Mouse (Mus musculus): Measurements from ENCODE around the gene Fbxo31.

Gene Fbxo31

DNA sequence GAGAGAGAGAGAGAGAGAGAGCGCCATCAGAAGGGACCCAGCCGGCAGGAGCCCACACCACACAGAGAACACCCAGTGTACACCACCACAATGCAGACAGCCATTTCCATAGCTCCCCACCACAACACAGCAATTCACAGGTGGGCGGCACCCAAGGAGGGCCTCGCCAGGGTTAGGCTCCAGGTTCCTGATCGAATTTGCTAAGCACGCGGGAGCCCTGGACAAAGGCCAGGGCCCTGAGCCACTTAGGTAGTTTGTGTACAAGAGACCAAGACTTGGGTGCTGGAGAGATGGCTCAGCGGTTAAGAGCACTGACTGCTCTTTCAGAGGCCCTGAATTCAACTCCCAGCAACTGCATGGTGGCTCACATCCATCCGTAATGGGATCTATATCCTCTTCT is 26.1 kb downstream of the Fbxo31 start:
- DNase-seq (ENCODE audit: low spot score in 2 of 2): no peak

GRCm38 (mm10) chr8:121551065-121551985 is 27.3 kb downstream of the Fbxo31 start:
- DNase-seq (ENCODE audit: low spot score in 2 of 2): no peak

DNA sequence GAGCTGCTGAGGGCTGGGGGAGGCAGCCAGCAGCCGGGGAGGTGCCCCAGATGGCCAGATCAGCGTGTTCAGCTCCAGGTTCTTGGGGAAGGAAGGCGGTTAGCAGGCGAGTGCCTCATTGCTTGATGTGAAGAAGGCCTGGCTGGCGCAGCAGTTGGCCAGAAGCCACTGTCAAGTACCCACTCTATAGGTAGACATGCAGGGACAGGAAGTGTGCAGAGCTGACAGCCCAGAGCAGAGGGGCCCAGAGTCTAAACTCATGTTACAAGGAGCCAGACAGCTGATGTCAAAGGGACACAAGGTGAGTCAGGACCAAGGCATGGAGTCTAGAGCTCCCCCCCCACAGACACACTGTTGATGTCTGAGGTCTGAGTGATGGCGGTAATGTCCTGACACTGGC is 28.6 kb downstream of the Fbxo31 start:
- DNase-seq (ENCODE audit: low spot score in 2 of 2): no peak

GRCm38 (mm10) chr8:121547132-121547531 is 31.5 kb downstream of the Fbxo31 start:
- DNase-seq (ENCODE audit: low spot score in 2 of 2): peak; percentile 53 to 72

GRCm38 (mm10) chr8:121544936-121545335 is 33.7 kb downstream of the Fbxo31 start:
- no peak for DNase-seq (ENCODE audit: low spot score in 2 of 2)

GRCm38 (mm10) chr8:121544276-121544785 is 34.3 kb downstream of the Fbxo31 start, which contains the start of gene 1700018B08Rik:
1700018B08Rik (minus strand) TSS chr8:121544320.
- DNase-seq (ENCODE audit: low spot score in 2 of 2): no peak

- DNase-seq (ENCODE audit: low spot score in 2 of 2): no peak
These were observed 35.7 kb downstream of the Fbxo31 start for GRCm38 (mm10) chr8:121542901-121543300.

GRCm38 (mm10) chr8:121541862-121542261 is 36.7 kb downstream of the Fbxo31 start:
- DNase-seq (ENCODE audit: low spot score in 2 of 2): no peak

DNA sequence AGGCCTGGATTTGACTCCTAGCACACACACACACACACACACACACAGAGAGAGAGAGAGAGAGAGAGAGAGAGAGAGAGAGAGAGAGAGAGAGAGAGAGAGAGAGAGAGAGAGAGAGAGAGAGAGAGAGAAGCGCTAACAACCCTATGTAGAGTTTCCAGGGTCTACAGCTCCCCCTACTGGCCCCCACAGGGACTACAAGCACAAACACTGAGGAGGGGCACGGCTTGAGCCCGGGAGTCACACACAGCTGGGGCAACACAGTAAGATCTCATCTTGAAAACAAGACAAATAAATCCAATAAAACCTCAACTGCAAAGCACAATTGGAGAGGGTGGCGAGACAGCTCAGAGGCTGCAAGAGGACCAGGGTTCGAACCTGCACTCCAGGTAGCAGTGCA is 46.2 kb downstream of the Fbxo31 start:
- peak in 1 of 2 experiments; percentile 38 for DNase-seq (ENCODE audit: low spot score in 2 of 2)

GRCm38 (mm10) chr8:121530639-121531038 is 48.0 kb downstream of the Fbxo31 start:
- DNase-seq (ENCODE audit: low spot score in 2 of 2): no peak

DNA sequence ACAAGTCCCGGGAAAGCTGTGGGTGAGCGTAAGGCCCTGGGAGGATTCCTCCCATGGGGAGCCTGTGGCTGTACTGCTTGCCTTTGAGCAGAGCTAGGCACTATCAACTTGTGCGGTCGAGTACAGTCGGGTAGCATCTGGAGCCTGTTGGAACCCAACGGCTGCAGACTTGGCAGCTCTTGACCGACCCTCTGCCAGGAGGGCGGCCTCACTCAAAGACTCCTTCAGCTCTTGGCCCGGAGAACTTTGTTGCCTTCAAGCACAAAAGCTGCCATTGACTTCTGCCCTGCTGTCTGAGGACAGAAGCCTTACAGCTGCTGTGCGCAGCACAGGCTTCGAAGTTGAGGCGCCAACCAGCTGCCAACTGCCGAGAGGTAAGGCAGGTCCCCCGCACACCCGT is 49.8 kb downstream of the Fbxo31 start:
- DNase-seq (ENCODE audit: low spot score in 2 of 2): no peak

GRCm38 (mm10) chr8:121527751-121528150 is 50.9 kb downstream of the Fbxo31 start:
- DNase-seq (ENCODE audit: low spot score in 2 of 2): no peak

DNA sequence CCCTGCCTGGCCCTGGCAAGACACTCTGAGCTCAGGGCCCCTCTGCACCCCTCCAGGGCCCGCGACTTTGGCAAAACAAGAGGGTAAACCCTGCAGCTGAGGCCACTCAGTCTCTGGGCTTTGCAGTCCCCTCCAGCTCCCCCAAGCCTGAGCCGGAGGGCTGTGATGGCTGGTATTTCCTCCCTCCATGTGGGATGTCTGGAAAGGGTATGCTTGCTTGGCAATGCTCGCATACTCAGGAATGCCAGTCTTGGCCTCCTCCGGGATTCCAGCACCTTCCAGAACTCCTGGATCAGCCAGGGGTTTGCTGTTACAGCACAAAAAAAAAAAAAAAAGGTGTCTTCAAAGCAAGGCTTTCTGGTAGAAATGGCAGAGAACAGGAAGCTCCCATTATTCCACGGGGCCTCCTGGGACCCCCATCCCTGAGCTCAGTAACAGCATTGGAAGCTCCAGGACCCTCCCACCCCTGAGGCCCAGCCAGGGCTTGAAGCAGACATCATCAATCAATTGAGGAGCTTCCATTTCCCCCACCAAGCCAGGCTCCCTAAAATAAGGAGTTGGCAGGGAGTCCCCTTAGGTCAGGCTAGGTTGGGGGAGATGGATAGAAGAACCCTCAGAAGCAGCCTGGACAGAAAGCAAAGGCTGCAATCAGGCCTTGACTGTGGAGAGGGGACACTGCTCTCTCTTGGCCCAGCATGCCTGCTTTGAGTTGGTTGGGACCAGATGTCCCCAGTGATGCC is 51.6 kb downstream of the Fbxo31 start:
- no peak for DNase-seq (ENCODE audit: low spot score in 2 of 2)

DNA sequence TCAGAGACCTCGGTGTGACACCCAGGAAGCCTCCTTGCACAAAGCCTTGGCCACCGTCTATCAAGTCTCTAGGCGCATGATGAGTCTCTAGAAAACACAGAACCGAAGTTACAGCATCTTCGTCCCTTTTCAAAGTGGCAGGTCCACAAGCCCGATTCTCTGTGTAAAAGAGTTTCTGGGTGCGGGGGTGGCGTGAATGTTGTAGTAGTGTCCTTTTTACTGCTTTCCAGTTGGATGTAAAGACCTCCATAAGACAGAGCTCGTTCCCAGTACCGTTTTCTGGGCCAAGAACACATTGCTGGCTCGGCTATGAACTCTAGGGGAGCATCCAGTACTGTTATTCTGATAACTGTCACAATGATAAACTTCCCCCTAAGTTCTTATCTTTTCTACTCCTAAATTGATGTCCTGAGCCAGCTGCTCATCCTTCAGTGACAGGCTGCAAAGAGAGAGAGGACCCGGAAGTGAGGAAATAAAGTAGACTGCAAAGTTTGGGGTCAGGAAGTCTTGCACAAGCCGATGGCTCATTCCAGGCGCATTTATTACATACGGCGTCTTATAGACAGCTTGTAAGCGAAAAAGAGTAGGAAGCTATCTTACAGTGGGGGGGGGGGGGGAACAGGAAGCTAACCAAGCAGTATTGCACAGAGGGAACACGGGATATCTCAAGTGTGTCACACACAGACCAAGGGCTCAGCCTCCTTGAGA is 53.3 kb downstream of the Fbxo31 start:
- DNase-seq (ENCODE audit: low spot score in 2 of 2): no peak

- DNase-seq (ENCODE audit: low spot score in 2 of 2): peak; percentile 32 to 71
These were observed 65.2 kb downstream of the Fbxo31 start for GRCm38 (mm10) chr8:121513429-121513828.

- DNase-seq (ENCODE audit: low spot score in 2 of 2): no peak
These were observed 66.9 kb downstream of the Fbxo31 start for GRCm38 (mm10) chr8:121511751-121512150.

Data from thymus, postnatal 10 days (tissue).